Mouse (Mus musculus) bone marrow, adult 2 months (tissue): ENCODE data around the gene Osbpl9. TPM values are rescaled to one million over a fixed set of nuclear protein-coding genes. Genes with fewer than 3 reads are reported as not detected.

Source experiments
- H3K27ac ChIP-seq: fragments of 200-500 bp; 2 replicates; pipeline ENCODE4 v1.5.1; 2012; ENCODE audit warnings: low read depth, mild to moderate bottlenecking, control low read depth, inconsistent platforms, low read length; ENCODE audit not compliant: control insufficient read depth, poor library complexity, insufficient read depth
- H3K4me1 ChIP-seq: fragments of 200-500 bp; 2 replicates; pipeline ENCODE4 v1.6.1; 2011; ENCODE audit warnings: low read length; ENCODE audit not compliant: control insufficient read depth, insufficient read depth
- H3K4me3 ChIP-seq: fragments of 200-500 bp; replicated peaks from 2 replicates; pipeline ENCODE3; 2011; ENCODE audit warnings: mild to moderate bottlenecking, low read depth, low read length, control low read depth; ENCODE audit not compliant: control insufficient read depth
- CTCF ChIP-seq: fragments of 200-500 bp; IDR thresholded peaks from 2 replicates; pipeline ENCODE4 v1.5.1; 2011; ENCODE audit warnings: low read length, control low read depth; ENCODE audit not compliant: control insufficient read depth, insufficient read depth
- POLR2A ChIP-seq: fragments of 200-500 bp; IDR thresholded peaks from 2 replicates; pipeline ENCODE4 v1.6.1; 2011; ENCODE audit warnings: low read depth, mild to moderate bottlenecking, control low read depth, low read length, borderline replicate concordance; ENCODE audit not compliant: control insufficient read depth
- WGBS: fragments of 180-500 bp; shearing (Covaris S2); methylation state at CpG from one replicate; pipeline ENCODE4 v1.1.7; 2018; 5-methylcytosine and 5-hydroxymethylcytosine counted together
- polyA plus RNA-seq: library from polyadenylated mRNA; stranded (reverse); fragments of >200 nt; gene quantifications from 2 replicates; pipeline ENCODE4 v1.2.4, GENCODE M21; 2011; ENCODE audit warnings: low replicate concordance; ENCODE audit not compliant: missing spikeins, insufficient read depth, insufficient read length

Gene Osbpl9
- polyA plus RNA-seq, 1 experiment = 35.3 TPM

GRCm38 (mm10) chr4:109065714-109066113 is 136.4 kb downstream of the Osbpl9 start:
- 89% methylated on average over 5 of the region's 5 CpGs for WGBS

GRCm38 (mm10) chr4:109064941-109065340 is 137.1 kb downstream of the Osbpl9 start:
- 89% methylated on average over 6 of the region's 6 CpGs for WGBS
- H3K4me3 ChIP-seq = no peak overlapping the region
- no peak overlapping the region for H3K27ac ChIP-seq
- no peaks in the 10 kb centered on the region; the same call in 1 of the 2 replicates for H3K4me1 ChIP-seq
- TF ChIP-seq POLR2A (no peak), CTCF (no peak)

More at GRCm38 (mm10) chr4:109065714-109066113, 136.4 kb downstream of the Osbpl9 start:
- TF ChIP-seq POLR2A (no peak), CTCF (no peak)
- no peak overlapping the region for H3K27ac ChIP-seq
- no peak overlapping the region for H3K4me3 ChIP-seq
- H3K4me1 ChIP-seq = no peaks in the 10 kb centered on the region; the same call in 1 of the 2 replicates

- no peak for TF ChIP-seq POLR2A
- TF ChIP-seq CTCF = no peak
- 70% methylated on average over 4 of the region's 4 CpGs for WGBS
- no peak overlapping the region for H3K4me3 ChIP-seq
Measured at GRCm38 (mm10) chr4:109059255-109059821, 142.7 kb downstream of the Osbpl9 start.

GRCm38 (mm10) chr4:109057640-109058039 is 144.4 kb downstream of the Osbpl9 start:
- Histone ChIP-seq H3K4me1 (no peaks in the 10 kb centered on the region; the same call in 1 of the 2 replicates), H3K27ac (no peak overlapping the region), H3K4me3 (no peak overlapping the region)
- 86% methylated on average over 8 of the region's 8 CpGs for WGBS
- TF ChIP-seq POLR2A (no peak), CTCF (no peak)

More at GRCm38 (mm10) chr4:109059255-109059821, 142.7 kb downstream of the Osbpl9 start:
- Histone ChIP-seq H3K27ac (no peak overlapping the region), H3K4me1 (no peaks in the 10 kb centered on the region; the same call in 1 of the 2 replicates)

GRCm38 (mm10) chr4:109056351-109056750 is 145.7 kb downstream of the Osbpl9 start:
- TF ChIP-seq POLR2A (no peak), CTCF (no peak)
- no peaks in the 10 kb centered on the region; the same call in 1 of the 2 replicates for H3K4me1 ChIP-seq
- H3K27ac ChIP-seq = no peak overlapping the region
- H3K4me3 ChIP-seq = no peak overlapping the region
- WGBS = 92% methylated on average over 7 of the region's 7 CpGs

GRCm38 (mm10) chr4:109054003-109054402 is 148.1 kb downstream of the Osbpl9 start:
- H3K27ac ChIP-seq = no peak overlapping the region
- no peaks in the 10 kb centered on the region; the same call in 1 of the 2 replicates for H3K4me1 ChIP-seq
- TF ChIP-seq CTCF = no peak
- no peak for TF ChIP-seq POLR2A
- no peak overlapping the region for H3K4me3 ChIP-seq
- 88% methylated on average over 9 of the region's 9 CpGs for WGBS

GRCm38 (mm10) chr4:109052282-109052681 is 149.8 kb downstream of the Osbpl9 start:
- H3K27ac ChIP-seq = no peak overlapping the region
- H3K4me3 ChIP-seq = no peak overlapping the region
- 80% methylated on average over 1 of the region's 1 CpGs for WGBS
- TF ChIP-seq POLR2A (no peak), CTCF (no peak)
- no peaks in the 10 kb centered on the region; the same call in 1 of the 2 replicates for H3K4me1 ChIP-seq

- TF ChIP-seq CTCF (no peak), POLR2A (no peak)
- no peaks in the 10 kb centered on the region; the same call in 1 of the 2 replicates for H3K4me1 ChIP-seq
- H3K27ac ChIP-seq = no peak overlapping the region
- H3K4me3 ChIP-seq = no peak overlapping the region
- WGBS = 81% methylated on average over 4 of the region's 4 CpGs
Measured at GRCm38 (mm10) chr4:109048258-109048657, 153.8 kb downstream of the Osbpl9 start.
